Mouse (Mus musculus) brain, embryonic 14.5 days (tissue): ENCODE data around the gene Olfr1307.

Source experiments
- CTCF ChIP-seq: fragments of 200-500 bp; IDR thresholded peaks from 2 replicates; pipeline ENCODE4 v1.5.1; 2012; ENCODE audit warnings: inconsistent platforms, mild to moderate bottlenecking, moderate library complexity, borderline replicate concordance; ENCODE audit not compliant: insufficient read depth, insufficient read length; ENCODE audit errors: extremely low read depth
- POLR2A ChIP-seq: fragments of 200-500 bp; IDR thresholded peaks from 2 replicates; pipeline ENCODE4 v1.6.1; 2012; ENCODE audit warnings: mild to moderate bottlenecking, inconsistent platforms, borderline replicate concordance; ENCODE audit not compliant: poor library complexity, insufficient read depth, insufficient read length, severe bottlenecking; ENCODE audit errors: extremely low read depth

GRCm38 (mm10) chr2:111949340-111949739, at the start of gene Olfr1307:
- TF ChIP-seq CTCF: no peak
- TF ChIP-seq POLR2A: no peak
